Mouse (Mus musculus) urinary bladder, adult 2 months (tissue): ENCODE measurements at regions not wholly inside any gene's neighbourhood (a gene's known extent, or its start where the extent isn't known, plus 50 kb on each side); places are given as distances from the start of the nearest gene placed in this dataset.

Experiments
- DNase-seq: peaks from one replicate; pipeline ENCODE4 v3.0.0; 2022; ENCODE audit warnings: low spot score

DNA sequence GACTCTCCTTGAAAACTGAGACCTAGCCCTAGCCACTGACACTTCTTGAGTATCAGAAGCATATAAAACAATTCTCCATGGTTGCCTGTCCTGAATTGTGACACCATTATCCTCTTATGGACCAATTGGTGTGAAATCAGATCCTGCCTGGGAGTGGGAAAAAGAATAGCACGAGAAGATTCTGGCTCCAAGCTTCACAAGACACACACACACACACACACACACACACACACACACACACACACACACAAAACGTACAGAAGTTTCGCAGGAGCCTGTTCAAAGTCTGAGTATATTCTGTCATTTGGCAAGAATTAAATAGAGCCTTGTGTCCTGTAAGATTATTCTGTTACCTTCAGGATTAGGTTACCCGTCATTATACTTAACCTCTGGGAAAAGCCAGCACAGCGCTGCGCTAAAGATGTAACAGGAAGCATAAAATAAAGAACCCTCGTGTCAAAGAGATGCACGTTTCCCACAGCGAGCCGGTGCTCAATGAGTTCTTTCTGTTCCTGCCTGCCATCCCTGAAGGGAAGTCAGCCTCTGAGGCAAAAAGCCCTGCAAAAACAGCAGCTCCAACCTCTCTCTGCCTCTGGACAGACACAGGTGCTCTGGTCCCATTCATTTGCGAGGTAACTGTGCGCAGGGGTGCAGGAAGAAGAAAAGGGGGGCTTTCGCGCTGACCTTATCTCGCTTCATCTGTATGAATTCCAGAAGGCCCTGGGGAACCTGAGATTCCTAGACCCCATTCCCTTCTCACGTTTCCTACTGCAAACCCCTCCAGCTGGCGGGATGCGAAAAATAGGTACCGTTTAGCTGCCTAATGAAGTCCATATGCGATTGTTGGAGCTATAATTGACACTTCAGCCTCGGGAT, 178.4 kb upstream of the Elac2 start:
- no peak for DNase-seq

DNA sequence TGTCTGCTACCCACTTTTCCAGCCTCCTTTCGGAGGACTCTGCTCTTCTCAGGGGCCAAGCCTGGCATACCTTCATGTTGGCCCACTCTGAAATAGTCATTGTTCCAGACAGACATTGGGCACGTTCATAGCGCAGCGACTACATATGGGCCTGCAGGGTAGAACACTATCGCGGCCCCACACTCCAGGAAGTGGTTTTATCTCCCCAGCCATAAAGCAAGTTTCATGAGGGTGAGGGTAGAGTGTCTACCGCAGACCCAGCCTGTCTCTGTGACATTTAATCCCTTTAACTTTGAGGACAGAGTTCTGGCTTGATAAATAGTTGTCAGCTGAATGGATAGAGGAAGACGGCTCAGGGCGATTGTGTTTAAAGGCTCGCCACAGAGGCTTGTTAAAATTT, 177.5 kb upstream of the Elac2 start:
- no peak for DNase-seq

DNA sequence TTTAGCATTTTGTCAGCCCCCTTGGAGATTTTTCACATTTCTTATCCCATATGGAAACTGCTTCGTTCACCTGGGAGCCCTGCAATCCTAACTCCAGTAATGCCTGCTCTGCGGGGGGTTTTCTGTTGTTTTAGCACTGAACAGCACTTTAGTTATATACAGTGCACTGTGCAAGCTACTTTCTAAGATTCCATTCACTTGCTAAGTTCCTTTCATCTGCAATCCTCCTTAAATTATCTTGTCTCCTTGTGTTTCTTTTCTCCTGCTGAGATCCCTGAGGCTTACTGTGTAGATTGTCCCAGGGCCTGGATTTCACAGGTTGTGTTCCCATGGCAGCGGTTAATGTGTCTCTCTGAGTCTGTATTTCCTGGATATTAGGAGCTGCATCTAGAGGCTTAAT, 173.3 kb upstream of the Elac2 start:
- no peak for DNase-seq

DNA sequence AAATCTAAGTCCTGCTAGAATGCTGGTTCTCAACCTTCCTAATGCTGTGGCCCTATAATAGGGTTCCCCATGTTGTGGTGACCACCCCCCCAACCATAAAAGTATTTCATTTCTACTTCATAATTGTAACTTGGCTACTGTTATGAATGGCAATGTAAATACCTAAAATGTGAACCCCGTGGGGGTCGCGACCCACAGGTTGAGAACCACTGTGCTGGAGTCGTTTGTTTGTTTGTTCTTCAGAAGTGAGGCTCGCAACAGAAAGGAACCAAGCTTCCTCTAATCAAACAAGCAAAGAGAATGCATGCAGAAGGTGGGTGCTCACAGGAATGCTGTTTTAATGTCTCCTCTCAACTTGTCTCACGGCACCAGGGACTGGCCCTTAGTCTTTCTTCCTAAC, 166.4 kb upstream of the Elac2 start:
- no peak for DNase-seq

GRCm38 (mm10) chr11:64829429-64829828, 149.4 kb upstream of the Elac2 start:
- no peak for DNase-seq

- DNase-seq, result no peak
Observed at GRCm38 (mm10) chr11:64832453-64832852, 146.4 kb upstream of the Elac2 start.

DNA sequence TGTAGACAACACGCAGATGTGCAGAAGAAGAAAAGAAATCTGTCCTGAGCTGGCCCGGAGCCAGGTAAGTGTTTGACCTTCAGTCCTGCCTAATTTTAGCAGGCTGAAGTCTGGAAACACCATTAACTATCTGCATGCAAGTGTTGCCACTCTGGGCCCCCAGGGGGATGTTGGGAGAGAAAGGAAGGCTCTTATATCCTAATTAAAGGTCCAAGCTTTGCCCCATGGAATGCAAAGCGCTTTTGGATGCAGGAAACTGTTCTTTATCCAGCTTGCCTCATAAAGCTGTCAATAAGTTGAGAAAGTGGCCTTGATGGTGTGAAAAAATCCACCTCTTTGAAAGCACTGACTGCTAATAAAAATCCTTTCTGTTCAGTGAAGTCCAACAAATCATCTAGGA, 145.1 kb upstream of the Elac2 start:
- no peak for DNase-seq

DNA sequence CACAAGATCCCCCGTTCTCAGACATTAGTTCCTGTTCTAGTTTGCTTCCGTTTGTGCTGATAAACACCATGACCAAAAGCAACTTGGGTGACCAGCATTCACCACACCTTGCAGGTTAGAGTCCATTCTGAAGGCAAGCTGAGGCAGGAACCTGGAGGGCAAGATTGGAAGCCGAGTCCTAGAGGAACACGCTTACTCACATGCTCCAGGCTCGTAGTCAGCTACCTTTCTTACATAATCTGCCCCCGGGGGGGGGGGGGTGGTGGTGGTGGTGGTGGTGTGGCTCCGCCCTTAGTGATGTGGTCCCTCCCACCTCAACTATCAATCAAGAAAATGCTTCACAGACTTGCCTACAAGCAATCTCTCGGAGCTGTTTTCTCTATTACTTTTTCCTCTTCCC, 142.1 kb upstream of the Elac2 start:
- DNase-seq, result peak; percentile 24

- DNase-seq, result no peak
Observed at GRCm38 (mm10) chr11:64841092-64841491, 137.7 kb upstream of the Elac2 start.

DNA sequence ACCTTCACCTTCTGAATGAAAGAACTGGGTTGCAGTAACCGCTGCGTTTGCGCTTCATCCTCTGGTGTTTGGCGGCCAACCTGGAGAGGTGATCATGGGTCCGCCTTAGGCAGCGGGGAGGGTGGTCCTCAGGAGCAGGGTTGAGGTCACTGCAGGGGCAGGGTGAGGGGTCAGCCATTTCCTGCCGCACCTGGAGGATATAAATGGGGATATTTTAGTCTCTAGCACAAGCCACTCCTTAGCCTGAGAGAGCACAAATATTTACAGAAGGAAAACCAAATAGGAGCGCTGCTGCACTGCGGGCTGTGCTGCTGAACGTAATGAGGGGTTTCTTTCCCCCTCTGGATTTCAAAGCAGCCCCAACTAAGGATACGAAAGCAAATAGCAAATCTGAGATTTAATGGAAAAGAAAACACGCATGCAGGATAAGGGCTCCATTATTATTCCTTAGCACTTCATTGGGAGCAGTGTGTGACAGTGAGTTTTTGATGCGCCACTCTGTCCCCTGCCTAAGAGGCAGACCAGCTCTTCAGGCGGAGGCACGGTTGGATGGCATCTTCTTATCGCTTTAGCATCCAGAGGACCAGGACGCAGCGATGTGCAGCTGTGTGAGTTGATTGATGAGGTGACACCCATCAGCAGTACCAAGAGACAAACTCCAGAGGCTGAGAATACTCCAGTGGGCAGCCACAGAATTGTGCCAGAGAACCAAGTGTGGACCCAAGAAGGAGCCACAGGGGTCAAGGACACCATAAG, 135.9 kb upstream of the Elac2 start:
- DNase-seq, result no peak

DNA sequence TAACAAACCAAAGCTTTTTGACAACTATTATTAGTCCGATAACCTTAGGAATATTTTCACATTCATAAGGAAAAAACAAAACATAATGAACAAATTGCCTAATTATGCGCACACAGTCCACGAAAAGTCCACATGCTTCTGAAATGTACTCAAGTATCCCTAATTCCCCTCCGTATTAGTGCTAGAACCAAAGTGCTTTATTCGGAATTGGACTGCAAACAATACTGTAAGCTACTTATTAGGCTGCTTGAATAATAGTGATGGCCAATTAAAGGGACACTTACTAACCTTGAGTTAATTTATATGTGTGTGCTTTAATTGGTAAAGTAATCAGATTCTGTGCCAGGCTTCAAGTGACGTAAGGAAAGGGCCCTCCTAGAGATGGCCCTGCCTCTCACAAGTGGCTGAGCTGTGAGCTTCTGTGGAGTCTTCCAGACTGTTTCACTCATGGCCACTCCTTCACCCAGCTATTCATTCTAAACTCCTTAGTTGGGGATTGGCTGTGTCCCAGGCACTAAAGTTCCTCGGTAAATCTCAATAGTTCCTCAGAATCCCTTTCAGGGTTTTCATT, 132.2 kb upstream of the Elac2 start:
- DNase-seq, result no peak

DNA sequence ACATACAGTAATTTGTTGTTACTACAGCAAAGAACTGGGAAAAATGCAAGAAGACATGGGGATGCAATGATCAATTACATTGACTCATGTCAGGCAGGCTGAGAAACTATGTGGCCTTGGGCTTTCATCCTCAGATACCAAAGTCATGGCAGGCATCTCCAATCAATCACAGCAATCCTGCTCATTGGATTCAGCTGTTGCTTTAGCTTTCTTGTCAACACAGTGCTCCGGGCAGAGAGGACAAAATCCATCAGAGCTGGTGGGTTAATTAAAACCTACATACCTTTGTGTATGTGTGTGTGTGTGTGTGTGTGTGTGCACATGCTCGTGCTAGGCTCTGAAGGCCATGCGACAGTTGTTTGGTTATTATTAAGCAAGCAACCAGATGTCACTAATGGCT, 119.2 kb upstream of the Elac2 start:
- no peak for DNase-seq

DNA sequence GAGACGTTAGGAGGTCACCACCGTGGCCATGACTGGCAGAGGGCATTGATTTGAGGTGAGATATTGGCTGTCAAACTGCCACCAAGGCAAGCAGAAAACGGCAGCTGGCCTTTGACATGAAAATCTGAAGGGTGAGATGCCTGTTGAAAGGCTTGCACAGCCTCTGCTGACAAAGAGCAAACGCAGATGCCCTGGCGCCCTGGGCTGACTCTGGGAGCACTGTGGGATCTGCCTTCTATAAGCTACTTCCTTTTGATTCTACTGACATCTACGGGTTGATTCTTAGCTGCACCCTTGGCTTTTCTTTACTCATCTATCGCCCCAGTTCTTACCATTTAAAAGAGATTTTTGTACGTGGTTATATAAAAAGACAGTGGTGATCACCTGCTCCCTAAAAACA, 98.2 kb upstream of the Elac2 start:
- DNase-seq, result no peak

DNA sequence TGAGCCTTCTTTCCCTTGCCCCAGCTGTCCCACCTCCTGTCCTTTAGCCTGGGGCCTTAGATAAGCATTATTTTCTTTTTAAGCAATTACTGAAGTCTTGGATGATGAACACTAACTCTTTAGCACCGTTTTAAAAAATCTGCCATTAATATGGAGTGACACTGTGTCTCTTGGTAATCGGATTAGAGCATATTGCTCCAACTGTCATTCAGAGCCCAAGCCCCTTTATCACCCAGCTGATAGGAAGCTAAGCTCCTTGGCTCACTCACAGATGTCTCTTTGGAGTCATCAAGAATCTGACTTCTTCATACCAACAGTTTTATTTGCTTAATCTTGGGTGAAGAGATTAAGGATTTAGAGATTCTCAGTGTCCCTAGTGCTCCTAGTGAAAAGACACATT, 94.3 kb upstream of the Elac2 start:
- DNase-seq, result no peak

GRCm38 (mm10) chr11:64889335-64890020, 89.4 kb upstream of the Elac2 start:
- no peak for DNase-seq

- DNase-seq, result no peak
Observed at GRCm38 (mm10) chr11:64890776-64891175, 88.1 kb upstream of the Elac2 start.

- no peak for DNase-seq
Observed at GRCm38 (mm10) chr11:64895804-64896466, 82.9 kb upstream of the Elac2 start.

DNA sequence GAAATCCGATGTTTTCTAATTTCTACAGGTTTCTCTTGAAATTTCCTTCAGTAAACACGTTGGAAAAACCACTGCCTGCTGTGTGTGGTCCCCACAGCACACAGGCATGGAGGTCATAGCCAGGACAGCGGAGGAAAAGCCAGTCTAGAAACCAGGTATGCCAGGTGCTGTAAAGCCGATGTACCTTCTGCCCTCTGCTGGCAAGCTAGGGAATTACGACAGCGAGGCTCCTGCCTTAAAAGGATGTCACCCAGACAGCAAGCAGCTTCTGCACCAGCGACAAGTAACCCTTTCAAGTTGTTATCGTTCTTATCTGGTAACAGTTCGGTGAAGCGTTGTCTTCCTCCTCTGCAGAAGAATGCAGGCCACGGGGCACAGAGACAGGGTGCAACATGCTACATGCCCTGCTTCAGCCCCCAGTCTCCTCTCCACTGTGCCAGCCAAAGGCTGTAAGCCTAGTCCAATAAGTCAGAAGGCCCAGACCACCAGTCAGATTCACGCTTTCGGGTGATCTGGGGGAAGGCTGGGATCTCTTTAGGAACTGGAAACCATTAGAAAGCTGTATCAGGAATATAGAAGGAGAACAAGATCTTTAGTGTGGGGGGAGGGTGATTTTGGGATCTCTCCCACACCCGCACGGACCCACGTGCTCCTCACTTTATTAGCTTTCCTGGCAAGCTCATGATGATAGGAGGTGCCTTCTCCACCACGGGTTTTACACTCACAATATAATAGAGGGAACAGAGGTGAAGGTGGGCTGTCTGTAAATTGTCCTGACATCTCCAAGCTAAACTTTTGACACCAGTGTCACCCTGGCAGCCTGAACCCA, 79.9 kb upstream of the Elac2 start:
- peak; percentile 44 for DNase-seq

DNA sequence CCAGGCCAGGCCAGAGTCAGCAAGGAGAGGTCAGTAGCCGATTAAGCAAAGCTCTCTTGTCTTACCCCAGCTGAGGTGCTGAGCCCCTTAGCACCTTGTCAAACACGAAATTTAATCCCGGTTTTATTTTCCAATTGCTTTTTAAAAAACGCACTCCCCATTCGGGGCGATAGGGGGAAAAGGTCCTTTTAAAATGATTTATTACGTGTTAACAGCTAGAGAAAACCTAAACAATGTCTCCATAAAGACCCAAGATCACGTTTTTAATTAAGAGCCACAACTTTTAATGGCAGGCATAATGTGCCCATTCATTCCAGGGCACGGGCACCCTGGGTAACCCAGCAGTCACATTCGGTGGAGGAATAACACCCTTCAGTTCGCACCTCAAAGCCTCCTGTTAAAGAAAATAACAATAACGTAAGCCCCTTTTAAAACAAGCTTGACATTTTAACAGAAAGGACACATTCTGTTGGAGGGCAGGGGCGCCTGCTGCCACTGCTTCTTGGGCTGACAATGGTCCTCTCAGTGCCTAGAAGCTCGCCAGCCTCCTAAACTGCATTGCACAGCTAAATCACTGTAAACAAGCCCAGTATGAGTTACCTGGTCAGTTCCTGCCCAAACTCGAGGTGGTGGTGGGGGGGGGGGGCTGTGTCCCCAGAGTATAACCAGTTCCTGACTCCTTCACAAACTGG, 79.1 kb upstream of the Elac2 start:
- DNase-seq, result no peak

DNA sequence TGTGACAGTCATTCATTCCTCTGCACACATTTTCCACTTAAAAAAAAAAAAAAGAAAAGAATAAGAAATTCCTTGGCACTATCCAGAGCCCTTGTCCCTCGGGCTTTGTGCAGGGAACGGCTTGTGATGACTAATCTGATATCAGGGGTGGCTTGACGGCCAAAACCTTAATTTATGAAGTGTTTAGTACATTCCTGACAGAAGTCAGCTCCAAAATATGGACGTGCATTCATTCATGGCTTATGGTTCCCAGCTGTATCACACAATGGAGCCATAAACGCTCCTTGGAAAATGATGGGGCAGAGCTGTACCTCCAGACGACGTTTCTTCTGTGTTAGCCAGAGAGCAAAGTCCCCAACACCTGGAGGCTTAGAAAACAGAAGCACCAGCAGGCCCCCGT, 62.1 kb upstream of the Elac2 start:
- DNase-seq, result no peak
